Mouse (Mus musculus): ENCODE results near the gene Lancl1.

Gene Lancl1

GRCm38 (mm10) chr1:67017101-67017870 lies 21.4 kb downstream of the Lancl1 start:
- in situ Hi-C loops (cut with MboI): no loop called here

- in situ Hi-C loops (cut with MboI): no loop called here
These were observed 24.5 kb downstream of the Lancl1 start for GRCm38 (mm10) chr1:67014205-67014604.

DNA sequence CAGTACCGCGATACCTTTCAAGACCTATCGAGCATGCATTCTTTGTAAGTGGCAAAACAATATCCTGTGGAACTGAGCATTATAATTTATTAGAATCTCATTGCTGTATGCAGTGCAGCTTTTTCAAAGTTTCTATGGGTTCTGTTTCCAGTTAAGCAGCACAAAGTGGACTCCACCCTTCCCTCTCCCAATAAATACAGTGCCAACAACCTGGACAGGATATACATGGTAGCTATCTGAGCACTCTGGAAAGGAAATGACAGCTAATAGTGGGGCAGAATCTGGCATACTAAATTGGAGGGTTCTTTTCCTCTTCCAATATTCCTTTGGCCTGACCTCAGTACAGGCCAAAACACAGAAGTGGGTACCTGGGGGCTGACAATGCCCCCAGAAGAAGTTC lies 28.2 kb downstream of the Lancl1 start:
- in situ Hi-C loops (cut with MboI): no loop called here

DNA sequence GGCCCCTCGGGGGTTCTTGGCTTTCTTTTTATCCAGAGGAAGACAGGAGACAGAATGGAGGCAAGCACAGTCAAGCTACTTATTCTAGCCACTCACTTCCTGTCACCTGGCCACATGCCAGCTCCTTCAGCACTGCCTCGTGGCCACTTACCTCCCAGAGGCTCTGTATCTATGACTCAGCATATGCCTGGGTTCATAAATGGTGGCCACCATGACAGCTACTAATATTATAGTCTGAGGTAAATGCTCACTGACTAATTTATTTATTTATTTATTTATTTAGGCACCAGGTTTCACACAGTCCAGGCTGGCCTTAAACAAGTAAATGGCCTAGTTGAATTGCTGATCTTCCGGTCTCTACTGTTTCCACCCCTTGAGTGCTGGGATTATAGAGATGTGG lies 35.0 kb downstream of the Lancl1 start:
- in situ Hi-C loops (cut with MboI): no loop called here

DNA sequence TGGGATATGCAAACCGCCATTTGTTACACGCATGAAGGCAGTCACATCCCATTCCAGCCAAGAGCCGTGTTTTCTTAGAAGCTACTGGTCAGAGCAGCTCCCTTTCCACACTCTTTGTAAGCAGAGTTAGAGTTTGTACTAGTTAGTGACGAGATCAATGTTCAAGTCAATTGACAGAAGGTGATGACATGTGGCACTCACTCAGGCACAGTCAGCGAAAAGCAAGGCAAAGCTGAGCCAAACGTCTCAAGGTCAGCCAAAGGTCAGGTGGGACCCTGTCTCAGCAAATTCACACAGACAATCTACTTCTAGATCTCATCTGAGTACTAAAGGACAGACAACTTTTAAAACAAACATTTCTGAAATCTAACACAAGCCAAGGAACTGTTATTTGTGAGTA lies 36.4 kb downstream of the Lancl1 start:
- in situ Hi-C loops (cut with MboI): no loop called here

- in situ Hi-C loops (cut with MboI): no loop called here
These were observed 37.3 kb downstream of the Lancl1 start for GRCm38 (mm10) chr1:67001367-67001766.

- in situ Hi-C loops (cut with MboI): no loop called here
These were observed 38.2 kb downstream of the Lancl1 start for GRCm38 (mm10) chr1:67000484-67000883.

GRCm38 (mm10) chr1:66998601-66999000 lies 40.1 kb downstream of the Lancl1 start:
- in situ Hi-C loops (cut with MboI): no loop called here

DNA sequence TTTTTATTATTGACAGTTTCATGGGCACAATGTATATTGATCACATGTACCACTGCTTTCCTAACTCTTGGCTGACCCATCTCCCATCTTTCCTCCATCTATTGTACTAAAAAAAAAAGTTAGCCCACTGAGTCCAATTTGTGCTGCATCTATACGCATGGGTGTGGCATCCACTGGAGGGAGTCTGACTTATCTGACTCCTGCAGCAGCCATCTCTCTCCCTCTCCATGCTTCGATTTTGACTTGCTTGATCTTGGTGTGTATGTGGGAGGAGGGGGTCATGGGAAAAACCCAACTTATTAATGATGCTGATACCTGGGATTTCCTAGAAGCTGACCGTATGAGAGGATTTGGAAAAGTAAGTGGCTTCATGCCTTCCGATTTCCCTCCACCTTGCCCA lies 40.5 kb downstream of the Lancl1 start:
- in situ Hi-C loops (cut with MboI): no loop called here

- in situ Hi-C loops (cut with MboI): no loop called here
These were observed 41.9 kb downstream of the Lancl1 start for GRCm38 (mm10) chr1:66996819-66997218.

- in situ Hi-C loops (cut with MboI): no loop called here
These were observed 45.9 kb downstream of the Lancl1 start for GRCm38 (mm10) chr1:66992764-66993163.

- in situ Hi-C loops (cut with MboI): no loop called here
These were observed 51.0 kb downstream of the Lancl1 start for GRCm38 (mm10) chr1:66987558-66988190.

DNA sequence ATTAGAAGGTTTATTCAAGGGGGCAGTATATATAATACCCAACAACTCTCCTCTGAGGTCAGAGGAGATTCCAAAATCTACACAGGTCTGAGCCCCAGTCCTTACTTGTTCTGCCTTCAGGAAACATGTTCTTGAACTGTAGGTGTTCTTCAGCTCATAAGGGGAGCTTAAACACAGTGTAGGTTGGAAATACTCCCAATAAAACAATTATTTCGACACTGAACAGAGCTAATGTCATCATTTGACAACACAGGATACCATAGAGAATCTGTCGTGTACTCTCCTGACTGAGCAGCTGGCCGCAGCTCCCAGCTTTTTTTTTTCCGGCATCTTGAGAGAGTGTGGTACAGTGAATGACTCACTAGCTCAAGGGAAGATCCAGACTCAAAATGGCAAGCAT lies 52.8 kb downstream of the Lancl1 start:
- in situ Hi-C loops (cut with MboI): no loop called here

DNA sequence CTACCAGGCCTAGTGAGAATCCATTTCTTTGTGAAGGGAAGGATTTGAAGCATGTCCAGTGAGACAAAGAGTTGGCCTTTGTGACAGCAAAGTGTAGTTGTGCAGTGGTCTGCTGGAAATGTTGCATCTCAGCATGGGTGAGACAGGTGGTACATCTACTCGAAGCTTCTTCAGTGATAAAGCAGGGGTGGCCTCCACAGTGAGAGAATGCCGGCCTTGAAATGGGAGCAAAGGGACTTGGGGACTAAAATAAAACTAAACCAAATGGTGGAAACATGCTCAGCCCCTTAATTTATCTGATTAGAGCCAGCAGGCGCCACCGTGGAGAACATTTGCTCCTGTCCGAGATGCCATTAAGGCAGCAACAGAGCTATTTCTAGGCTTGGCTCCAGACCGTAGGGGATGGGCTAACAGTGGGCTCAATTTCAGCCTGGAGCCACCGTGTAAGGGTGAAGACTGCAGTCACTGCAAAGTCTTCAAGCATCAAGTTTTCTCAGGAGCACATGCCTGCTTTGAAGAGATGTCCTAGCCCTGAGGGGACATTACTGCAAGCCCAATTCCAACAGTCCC lies 53.5 kb downstream of the Lancl1 start:
- in situ Hi-C loops (cut with MboI): no loop called here

DNA sequence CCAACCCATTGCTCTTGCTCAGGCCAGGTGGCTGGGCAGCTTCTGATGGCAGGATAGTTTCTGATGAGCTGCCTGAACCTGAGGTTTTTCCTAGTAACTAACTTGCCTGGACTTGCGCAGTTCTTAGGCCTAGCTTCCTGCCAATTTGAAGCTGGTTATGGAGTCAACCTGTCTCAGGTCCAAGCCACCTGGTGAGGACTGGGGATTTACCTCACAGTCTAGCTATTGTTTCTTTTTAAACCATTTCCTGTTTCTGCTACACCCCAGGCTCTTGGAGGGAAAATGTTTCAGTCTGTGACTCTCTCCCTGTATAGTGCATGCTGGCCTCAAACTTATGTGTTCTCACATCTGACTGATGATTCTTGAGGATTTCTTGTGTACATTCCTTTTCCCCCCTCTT lies 58.5 kb downstream of the Lancl1 start:
- in situ Hi-C loops (cut with MboI): no loop called here

DNA sequence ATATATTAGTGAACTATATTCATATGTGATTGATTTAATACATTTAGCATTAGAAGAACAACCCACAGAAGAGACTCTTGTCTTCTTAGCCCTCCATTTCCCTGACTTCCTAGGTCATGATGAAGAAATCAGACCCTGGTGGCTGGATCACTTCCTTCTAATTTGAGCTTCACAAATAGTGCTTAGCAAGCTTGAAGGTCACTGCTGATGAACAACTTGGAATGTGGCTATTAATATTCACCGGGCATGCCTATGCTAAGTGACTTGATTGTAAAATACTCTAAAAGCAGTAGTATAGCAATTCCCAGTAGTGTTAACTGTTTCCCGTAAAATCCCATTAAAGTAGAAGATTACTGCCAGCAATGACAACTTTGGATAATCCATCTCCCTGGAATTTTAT lies 63.2 kb downstream of the Lancl1 start:
- in situ Hi-C loops (cut with MboI): no loop called here

GRCm38 (mm10) chr1:66964857-66965256 lies 73.8 kb downstream of the Lancl1 start:
- in situ Hi-C loops (cut with MboI): no loop called here

GRCm38 (mm10) chr1:66960536-66961243 lies 78.0 kb downstream of the Lancl1 start:
- in situ Hi-C loops (cut with MboI): no loop called here

GRCm38 (mm10) chr1:66957361-66957760 lies 81.3 kb downstream of the Lancl1 start:
- in situ Hi-C loops (cut with MboI): no loop called here

GRCm38 (mm10) chr1:66951086-66951485 lies 87.6 kb downstream of the Lancl1 start:
- in situ Hi-C loops (cut with MboI): no loop called here

All from mature B cell (primary cell).